Mouse (Mus musculus): ENCODE measurements at regions not wholly inside any gene's neighbourhood (a gene's known extent, or its start where the extent isn't known, plus 50 kb on each side); places are given as distances from the start of the nearest gene placed in this dataset.

GRCm38 (mm10) chr3:50898179-50898578 is 326.1 kb upstream of the Noct start:
- DNase-seq (ENCODE audit: low spot score), result no peak

GRCm38 (mm10) chr3:50899830-50900350 is 324.4 kb upstream of the Noct start:
- DNase-seq (ENCODE audit: low spot score) (no peak), ATAC-seq (replicated peaks; ENCODE audit: low FRiP score, low read depth) (no peak)
- no peaks in the 10 kb centered on the region for H3K36me3 ChIP-seq (ENCODE audit: insufficient read depth, low read length)
- H3K9ac ChIP-seq (ENCODE audit: low read depth, low read length), result no peak overlapping the region
- WGBS, result 72% methylated on average over 7 of the region's 7 CpGs
- H3K9me3 ChIP-seq (replicated peaks; ENCODE audit: low read length), result no peaks in the 10 kb centered on the region
- H3K27me3 ChIP-seq (ENCODE audit: insufficient read depth, low read length), result no peaks in the 10 kb centered on the region
- H3K4me3 ChIP-seq (replicated peaks; ENCODE audit: low read depth, low read length), result no peak overlapping the region
- H3K27ac ChIP-seq, result no peak overlapping the region
- TF ChIP-seq CTCF (IDR thresholded peaks at IDR 0.05; ENCODE audit: low read depth), result no peak
- no peak overlapping the region for H3K4me2 ChIP-seq (ENCODE audit: low read length)
- no peaks in the 10 kb centered on the region for H3K4me1 ChIP-seq (replicated peaks; ENCODE audit: insufficient read depth, low read length)

More at GRCm38 (mm10) chr3:50898179-50898578, 326.1 kb upstream of the Noct start:
- Histone ChIP-seq H3K27me3 (ENCODE audit: insufficient read depth, low read length) (no peaks in the 10 kb centered on the region), H3K4me2 (ENCODE audit: low read length) (no peak overlapping the region), H3K4me1 (replicated peaks; ENCODE audit: insufficient read depth, low read length) (no peaks in the 10 kb centered on the region), H3K4me3 (replicated peaks; ENCODE audit: low read depth, low read length) (no peak overlapping the region), H3K27ac (no peak overlapping the region), H3K9ac (ENCODE audit: low read depth, low read length) (no peak overlapping the region), H3K9me3 (replicated peaks; ENCODE audit: low read length) (no peaks in the 10 kb centered on the region), H3K36me3 (ENCODE audit: insufficient read depth, low read length) (no peaks in the 10 kb centered on the region)
- no peak for TF ChIP-seq CTCF (IDR thresholded peaks at IDR 0.05; ENCODE audit: low read depth)
- WGBS, result 46% methylated on average over 9 of the region's 9 CpGs
- no peak for ATAC-seq (replicated peaks; ENCODE audit: low FRiP score, low read depth)

- ATAC-seq (replicated peaks; ENCODE audit: low FRiP score, low read depth), result no peak
- TF ChIP-seq CTCF (IDR thresholded peaks at IDR 0.05; ENCODE audit: low read depth), result no peak
- Histone ChIP-seq H3K4me2 (ENCODE audit: low read length) (no peak overlapping the region), H3K9me3 (replicated peaks; ENCODE audit: low read length) (no peaks in the 10 kb centered on the region), H3K27ac (no peak overlapping the region), H3K27me3 (ENCODE audit: insufficient read depth, low read length) (no peaks in the 10 kb centered on the region), H3K4me1 (replicated peaks; ENCODE audit: insufficient read depth, low read length) (peaks cover 4% of the 10 kb centered on the region; the same call in 1 of the 2 replicates), H3K9ac (ENCODE audit: low read depth, low read length) (no peak overlapping the region), H3K4me3 (replicated peaks; ENCODE audit: low read depth, low read length) (no peak overlapping the region), H3K36me3 (ENCODE audit: insufficient read depth, low read length) (no peaks in the 10 kb centered on the region)
- 93% methylated on average over 9 of the region's 9 CpGs for whole genome bisulfite sequencing
- DNase-seq (ENCODE audit: low spot score), result no peak
These were observed 323.7 kb upstream of the Noct start for GRCm38 (mm10) chr3:50900566-50900965.

- Histone ChIP-seq H3K4me2 (ENCODE audit: low read length) (no peak overlapping the region), H3K27me3 (ENCODE audit: insufficient read depth, low read length) (no peaks in the 10 kb centered on the region), H3K27ac (no peak overlapping the region), H3K36me3 (ENCODE audit: insufficient read depth, low read length) (no peaks in the 10 kb centered on the region), H3K9me3 (replicated peaks; ENCODE audit: low read length) (no peaks in the 10 kb centered on the region), H3K4me3 (replicated peaks; ENCODE audit: low read depth, low read length) (no peak overlapping the region), H3K4me1 (replicated peaks; ENCODE audit: insufficient read depth, low read length) (peaks cover 6% of the 10 kb centered on the region; the same call in 1 of the 2 replicates), H3K9ac (ENCODE audit: low read depth, low read length) (no peak overlapping the region)
- WGBS, result 83% methylated on average over 10 of the region's 10 CpGs
- DNase-seq (ENCODE audit: low spot score) (no peak), ATAC-seq (replicated peaks; ENCODE audit: low FRiP score, low read depth) (no peak; the same call in 1 of the 2 replicates)
- TF ChIP-seq CTCF (IDR thresholded peaks at IDR 0.05; ENCODE audit: low read depth), result no peak
These were observed 322.9 kb upstream of the Noct start for GRCm38 (mm10) chr3:50901321-50901720.

GRCm38 (mm10) chr3:50902933-50903332 is 321.3 kb upstream of the Noct start:
- H3K4me1 ChIP-seq (replicated peaks; ENCODE audit: insufficient read depth, low read length), result peaks cover 6% of the 10 kb centered on the region; the same call in 1 of the 2 replicates
- no peaks in the 10 kb centered on the region for H3K36me3 ChIP-seq (ENCODE audit: insufficient read depth, low read length)
- DNase-seq (ENCODE audit: low spot score) (no peak), ATAC-seq (replicated peaks; ENCODE audit: low FRiP score, low read depth) (no peak)
- H3K4me2 ChIP-seq (ENCODE audit: low read length), result no peak overlapping the region
- TF ChIP-seq CTCF (IDR thresholded peaks at IDR 0.05; ENCODE audit: low read depth), result no peak
- H3K9ac ChIP-seq (ENCODE audit: low read depth, low read length), result no peak overlapping the region
- no peak overlapping the region for H3K4me3 ChIP-seq (replicated peaks; ENCODE audit: low read depth, low read length)
- H3K27me3 ChIP-seq (ENCODE audit: insufficient read depth, low read length), result no peaks in the 10 kb centered on the region
- WGBS, result 45% methylated on average over 7 of the region's 7 CpGs
- H3K27ac ChIP-seq, result no peak overlapping the region
- no peaks in the 10 kb centered on the region for H3K9me3 ChIP-seq (replicated peaks; ENCODE audit: low read length)

- Histone ChIP-seq H3K4me1 (replicated peaks; ENCODE audit: insufficient read depth, low read length) (peaks cover 6% of the 10 kb centered on the region; the same call in 1 of the 2 replicates), H3K9ac (ENCODE audit: low read depth, low read length) (no peak overlapping the region), H3K36me3 (ENCODE audit: insufficient read depth, low read length) (no peaks in the 10 kb centered on the region), H3K4me2 (ENCODE audit: low read length) (peak overlapping the region; percentile 61; the same call in 1 of the 2 replicates), H3K27ac (0 out of 2 replicates have a peak overlapping the region, but pooled peaks have one; percentile 44), H3K9me3 (replicated peaks; ENCODE audit: low read length) (no peaks in the 10 kb centered on the region), H3K4me3 (replicated peaks; ENCODE audit: low read depth, low read length) (no peak overlapping the region), H3K27me3 (ENCODE audit: insufficient read depth, low read length) (no peaks in the 10 kb centered on the region)
- DNase-seq (ENCODE audit: low spot score) (peak; percentile 50), ATAC-seq (replicated peaks; ENCODE audit: low FRiP score, low read depth) (peak; percentile 71)
- WGBS, result 23% methylated on average over 7 of the region's 7 CpGs
- no peak for TF ChIP-seq CTCF (IDR thresholded peaks at IDR 0.05; ENCODE audit: low read depth)
These were observed 319.5 kb upstream of the Noct start for GRCm38 (mm10) chr3:50904716-50905116.
